Mouse (Mus musculus): Measurements from ENCODE around the gene Krt13.

DNA sequence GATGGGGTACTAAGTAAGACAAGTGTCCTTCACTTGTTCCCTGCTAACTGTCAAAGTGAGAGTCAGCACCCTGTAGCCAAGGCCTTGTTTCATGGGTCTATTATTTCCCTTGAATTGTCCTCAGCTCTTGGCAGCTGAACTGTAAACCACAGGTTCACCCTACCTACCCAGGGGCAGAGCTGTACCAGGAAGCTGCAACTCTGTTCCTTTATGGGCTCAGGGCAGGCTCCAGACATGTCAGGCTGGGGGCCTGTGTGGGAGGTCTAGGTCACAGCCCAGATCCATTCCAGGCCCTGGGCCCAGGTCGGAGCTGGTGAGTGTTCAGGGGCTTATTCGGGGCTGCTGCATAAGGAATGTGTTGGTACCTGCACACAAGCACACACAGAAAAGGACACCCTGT, 18.0 kb upstream of the Krt13 start:
- no peak for TF ChIP-seq CTCF (IDR thresholded peaks at IDR 0.05; ENCODE audit: low read depth, low read length)
- no peak for TF ChIP-seq TAL1 (conservative IDR thresholded peaks at IDR 0.05; ENCODE audit: low read depth, low read length)
